Mouse (Mus musculus): ENCODE data around the gene Bglap. TPM values are rescaled to one million over a fixed set of nuclear protein-coding genes. Genes with fewer than 3 reads are reported as not detected.
A peak's percentile ranks its signal among the peaks of the same experiment; 100 is the strongest.

Gene Bglap
- polyA plus RNA-seq, 2 experiments, result not detected

GRCm38 (mm10) chr3:88407529-88407928 lies 23.3 kb upstream of the Bglap start:
- no peak for DNase-seq (ENCODE audit: low read depth in 3 of 3, low spot score in 3 of 3)
- no peak overlapping the region for H3K4me3 ChIP-seq (ENCODE audit: insufficient read depth in 1 of 2, low read depth in 2 of 2, low read length in 2 of 2)
- TF ChIP-seq CTCF (IDR thresholded peaks at IDR 0.05; ENCODE audit: low read depth), result no peak
- TF ChIP-seq EP300 (IDR thresholded peaks at IDR 0.05; ENCODE audit: low read depth), result no peak
- H3K4me1 ChIP-seq (replicated peaks; ENCODE audit: control insufficient read depth in 2 of 2, insufficient read depth in 2 of 2, low read length in 1 of 2), result peaks cover 19 to 33% of the 10 kb centered on the region in 2 experiments
- 69% methylated on average over 7 of the region's 7 CpGs for WGBS (ENCODE audit: insufficient replicate concordance)
- no peaks in the 10 kb centered on the region for H3K9me3 ChIP-seq (ENCODE audit: control insufficient read depth, low read length)
- no peak overlapping the region; the same call in 1 of the 2 replicates for H3K4me2 ChIP-seq (ENCODE audit: low read depth)
- H3K27me3 ChIP-seq (ENCODE audit: control insufficient read depth, insufficient read depth, low read length), result no peaks in the 10 kb centered on the region
- no peak overlapping the region for H3K27ac ChIP-seq
- ATAC-seq (ENCODE audit: insufficient read depth), result no peak
- no peak overlapping the region for H3K9ac ChIP-seq (replicated peaks)
- H3K36me3 ChIP-seq (replicated peaks; ENCODE audit: control insufficient read depth, insufficient read depth, low read depth), result peaks cover 5% of the 10 kb centered on the region; the same call in 1 of the 2 replicates

GRCm38 (mm10) chr3:88407090-88407489 lies 22.8 kb upstream of the Bglap start:
- TF ChIP-seq EP300 (IDR thresholded peaks at IDR 0.05; ENCODE audit: low read depth), result no peak
- peak; percentile 94 for TF ChIP-seq CTCF (IDR thresholded peaks at IDR 0.05; ENCODE audit: low read depth)
- H3K4me2 ChIP-seq (ENCODE audit: low read depth), result no peak overlapping the region; the same call in 1 of the 2 replicates
- WGBS (ENCODE audit: insufficient replicate concordance), result 3% methylated on average over 2 of the region's 2 CpGs
- H3K27ac ChIP-seq, result no peak overlapping the region
- DNase-seq (ENCODE audit: low read depth in 3 of 3, low spot score in 3 of 3) (peak; percentile 70 to 72 (median 70)), ATAC-seq (ENCODE audit: insufficient read depth) (no peak)
- H3K27me3 ChIP-seq (ENCODE audit: control insufficient read depth, insufficient read depth, low read length), result no peaks in the 10 kb centered on the region
- no peak overlapping the region for H3K9ac ChIP-seq (replicated peaks)
- H3K4me1 ChIP-seq (replicated peaks; ENCODE audit: control insufficient read depth in 2 of 2, insufficient read depth in 2 of 2, low read length in 1 of 2), result peaks cover 17 to 29% of the 10 kb centered on the region in 2 experiments
- no peak overlapping the region for H3K4me3 ChIP-seq (ENCODE audit: insufficient read depth in 1 of 2, low read depth in 2 of 2, low read length in 2 of 2)
- H3K9me3 ChIP-seq (ENCODE audit: control insufficient read depth, low read length), result no peaks in the 10 kb centered on the region
- H3K36me3 ChIP-seq (replicated peaks; ENCODE audit: control insufficient read depth, insufficient read depth, low read depth), result peaks cover 3% of the 10 kb centered on the region; the same call in 1 of the 2 replicates

- Histone ChIP-seq H3K9ac (replicated peaks) (no peak overlapping the region), H3K4me1 (replicated peaks; ENCODE audit: control insufficient read depth in 2 of 2, insufficient read depth in 2 of 2, low read length in 1 of 2) (peaks cover 0 to 8% of the 10 kb centered on the region in 2 experiments; a peak in 3 of 4 replicates), H3K4me2 (ENCODE audit: low read depth) (no peak overlapping the region), H3K36me3 (replicated peaks; ENCODE audit: control insufficient read depth, insufficient read depth, low read depth) (peaks cover 9% of the 10 kb centered on the region), H3K4me3 (ENCODE audit: insufficient read depth in 1 of 2, low read depth in 2 of 2, low read length in 2 of 2) (no peak overlapping the region), H3K9me3 (ENCODE audit: control insufficient read depth, low read length) (no peaks in the 10 kb centered on the region), H3K27me3 (ENCODE audit: control insufficient read depth, insufficient read depth, low read length) (no peaks in the 10 kb centered on the region), H3K27ac (no peak overlapping the region)
- 80% methylated on average over 10 of the region's 10 CpGs for WGBS (ENCODE audit: insufficient replicate concordance)
- no peak for TF ChIP-seq CTCF (IDR thresholded peaks at IDR 0.05; ENCODE audit: low read depth)
- TF ChIP-seq EP300 (IDR thresholded peaks at IDR 0.05; ENCODE audit: low read depth), result no peak
- DNase-seq (ENCODE audit: low read depth in 3 of 3, low spot score in 3 of 3), result no peak
- no peak for ATAC-seq (ENCODE audit: insufficient read depth)
Observed at GRCm38 (mm10) chr3:88403522-88404230, 19.4 kb upstream of the Bglap start.

GRCm38 (mm10) chr3:88398666-88399065 lies 14.4 kb upstream of the Bglap start:
- DNase-seq (ENCODE audit: low read depth in 3 of 3, low spot score in 3 of 3) (no peak), ATAC-seq (ENCODE audit: insufficient read depth) (no peak)
- WGBS (ENCODE audit: insufficient replicate concordance), result 81% methylated on average over 2 of the region's 2 CpGs
- Histone ChIP-seq H3K4me3 (ENCODE audit: insufficient read depth in 1 of 2, low read depth in 2 of 2, low read length in 2 of 2) (no peak overlapping the region), H3K27ac (no peak overlapping the region), H3K9me3 (ENCODE audit: control insufficient read depth, low read length) (no peaks in the 10 kb centered on the region), H3K4me1 (replicated peaks; ENCODE audit: control insufficient read depth in 2 of 2, insufficient read depth in 2 of 2, low read length in 1 of 2) (no peaks in the 10 kb centered on the region), H3K9ac (replicated peaks) (no peak overlapping the region), H3K36me3 (replicated peaks; ENCODE audit: control insufficient read depth, insufficient read depth, low read depth) (peaks cover 9% of the 10 kb centered on the region), H3K27me3 (ENCODE audit: control insufficient read depth, insufficient read depth, low read length) (no peaks in the 10 kb centered on the region), H3K4me2 (ENCODE audit: low read depth) (no peak overlapping the region)
- TF ChIP-seq EP300 (IDR thresholded peaks at IDR 0.05; ENCODE audit: low read depth) (no peak), CTCF (IDR thresholded peaks at IDR 0.05; ENCODE audit: low read depth) (no peak)

GRCm38 (mm10) chr3:88395742-88396141 lies 11.5 kb upstream of the Bglap start:
- TF ChIP-seq CTCF (IDR thresholded peaks at IDR 0.05; ENCODE audit: low read depth) (no peak), EP300 (IDR thresholded peaks at IDR 0.05; ENCODE audit: low read depth) (no peak)
- Histone ChIP-seq H3K4me2 (ENCODE audit: low read depth) (no peak overlapping the region), H3K9me3 (ENCODE audit: control insufficient read depth, low read length) (no peaks in the 10 kb centered on the region), H3K4me1 (replicated peaks; ENCODE audit: control insufficient read depth in 2 of 2, insufficient read depth in 2 of 2, low read length in 1 of 2) (no peaks in the 10 kb centered on the region), H3K36me3 (replicated peaks; ENCODE audit: control insufficient read depth, insufficient read depth, low read depth) (peaks cover 9% of the 10 kb centered on the region), H3K27me3 (ENCODE audit: control insufficient read depth, insufficient read depth, low read length) (no peaks in the 10 kb centered on the region), H3K27ac (no peak overlapping the region), H3K9ac (replicated peaks) (no peak overlapping the region), H3K4me3 (ENCODE audit: insufficient read depth in 1 of 2, low read depth in 2 of 2, low read length in 2 of 2) (no peak overlapping the region)
- ATAC-seq (ENCODE audit: insufficient read depth), result no peak
- WGBS (ENCODE audit: insufficient replicate concordance), result 81% methylated on average over 8 of the region's 8 CpGs
- DNase-seq (ENCODE audit: low read depth in 3 of 3, low spot score in 3 of 3), result no peak
